Mouse (Mus musculus) left cerebral cortex, adult 18-20 months (tissue): ENCODE results near the gene Tfdp2. TPM values are rescaled to one million over a fixed set of nuclear protein-coding genes. Genes with fewer than 3 reads are reported as not detected.

Experiments
- DNase-seq, 2 experiments: peaks; one replicate each; pipeline ENCODE4 v3.0.0; 2021 to 2022; ENCODE audit warnings: low spot score in 2 of 2, mixed read lengths in 1 of 2
- total RNA-seq, 2 experiments: library from RNA; stranded (reverse); gene quantifications; 2 replicates each; pipeline ENCODE4 v1.2.3; 2021

Tfdp2 gene
- total RNA-seq, 2 experiments from 2014 or later, result 34.2 to 35.7 TPM

DNA sequence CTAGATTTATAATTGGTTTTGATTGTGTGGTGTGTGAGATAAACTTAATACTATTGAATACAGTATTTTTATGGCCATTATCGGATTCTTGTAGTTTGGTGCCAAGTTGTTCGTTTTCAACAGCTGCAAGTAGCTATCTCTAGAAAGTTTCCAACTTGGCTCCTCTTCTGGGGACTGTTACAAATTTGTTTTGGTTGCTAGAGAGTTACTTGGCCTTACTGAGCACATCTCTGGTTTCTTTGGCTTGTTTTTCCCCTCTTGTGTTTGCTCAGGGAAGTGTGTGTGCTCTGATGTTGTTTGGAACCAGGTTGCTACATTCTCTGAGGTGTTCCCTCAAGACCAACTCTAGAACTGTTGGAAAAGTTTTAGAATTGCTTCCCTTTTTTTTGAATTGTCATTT is 27.2 kb downstream of the Tfdp2 start:
- no peak for DNase-seq

DNA sequence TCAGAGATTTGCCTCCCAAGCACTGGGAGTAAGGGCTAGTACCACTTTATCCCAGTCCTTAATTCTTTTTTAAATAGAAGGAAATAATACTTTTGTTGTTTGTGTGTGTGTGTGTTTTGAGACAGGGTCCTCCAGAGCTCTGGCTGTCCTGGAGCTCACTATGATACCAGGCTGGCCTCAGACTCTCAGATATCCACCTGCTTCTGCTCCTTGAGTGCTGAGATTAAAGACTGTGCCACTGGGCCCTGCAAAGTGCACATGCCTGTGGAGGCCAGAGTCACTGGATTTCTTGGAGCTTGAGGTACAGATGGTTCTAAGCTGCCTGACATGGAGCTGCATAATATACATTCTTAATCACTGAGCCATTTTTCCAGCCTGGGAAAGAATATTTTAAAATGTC is 32.2 kb downstream of the Tfdp2 start:
- DNase-seq, result no peak

DNA sequence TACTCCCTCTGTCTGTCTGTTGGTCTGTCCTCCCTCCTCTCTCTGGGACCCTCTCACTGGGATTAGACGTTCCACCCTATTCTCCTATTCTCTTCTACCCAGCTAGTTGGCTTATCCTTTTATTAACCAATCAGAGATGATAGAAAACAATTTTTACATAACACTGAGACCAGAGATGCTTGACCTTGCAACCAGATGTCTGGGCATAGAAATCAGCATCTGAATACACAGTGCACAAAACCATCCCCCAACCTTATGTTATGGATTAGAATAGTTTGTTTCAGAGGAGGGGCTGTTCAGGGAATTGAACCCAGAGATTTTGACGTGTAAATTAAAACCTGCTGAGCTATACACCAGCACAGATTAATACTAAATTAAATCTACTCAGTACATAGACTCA is 34.2 kb downstream of the Tfdp2 start:
- no peak for DNase-seq

DNA sequence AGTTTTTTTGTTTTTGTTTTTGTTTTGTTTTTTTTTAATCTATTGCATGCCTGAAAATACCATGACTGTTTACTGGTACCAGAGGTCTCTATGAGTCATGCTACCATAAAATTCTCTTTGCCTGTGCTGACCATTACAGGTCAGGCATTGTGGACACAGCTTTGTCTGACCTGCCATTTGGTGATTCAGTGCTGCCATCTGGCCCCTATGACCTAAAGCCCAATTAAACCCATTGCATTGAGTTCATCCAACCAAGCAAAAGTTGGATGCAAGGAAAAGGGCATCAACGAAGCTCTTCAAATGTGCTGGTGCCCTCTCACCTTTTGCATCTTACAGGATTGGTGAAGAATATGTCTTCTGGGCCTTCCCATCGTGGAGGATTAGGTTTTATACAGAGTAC is 39.4 kb downstream of the Tfdp2 start:
- no peak for DNase-seq

DNA sequence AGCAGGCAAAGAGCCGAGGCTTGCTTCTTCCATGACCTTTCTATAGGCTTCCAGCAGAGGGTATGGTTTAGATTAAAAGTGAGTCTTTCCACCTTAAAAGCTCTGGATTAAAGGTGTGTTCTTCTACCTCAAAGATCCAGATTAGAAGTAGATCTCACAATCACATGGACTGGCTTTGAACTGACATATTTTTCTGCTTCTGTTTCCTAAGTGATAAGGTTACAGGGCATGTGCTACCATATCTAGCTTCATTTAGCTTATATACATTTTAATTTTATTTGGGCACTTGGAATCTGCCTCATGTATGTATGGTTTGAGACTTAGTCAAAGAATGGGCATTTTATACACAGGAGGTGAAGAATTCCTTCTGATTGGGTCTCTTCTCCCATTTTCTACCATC is 41.3 kb downstream of the Tfdp2 start:
- no peak for DNase-seq

DNA sequence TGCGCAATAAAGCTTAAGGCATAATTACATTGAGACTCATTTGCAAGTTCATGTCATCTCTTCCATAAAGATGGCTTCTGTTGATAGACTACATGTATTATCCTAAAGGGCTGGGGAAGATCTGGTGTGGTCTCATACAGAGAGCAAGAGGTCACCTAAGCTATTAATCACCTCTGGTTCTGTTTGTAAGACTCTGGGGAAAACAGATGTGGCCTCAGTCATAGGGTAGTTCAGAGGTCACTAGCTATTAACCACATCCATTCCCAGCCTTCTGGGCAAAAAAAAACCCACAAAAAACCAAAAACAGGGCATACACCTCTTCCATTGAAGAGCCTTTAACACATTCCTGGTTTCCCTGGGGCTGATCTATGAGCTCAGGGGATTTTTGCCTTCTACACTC is 42.2 kb downstream of the Tfdp2 start:
- no peak for DNase-seq

DNA sequence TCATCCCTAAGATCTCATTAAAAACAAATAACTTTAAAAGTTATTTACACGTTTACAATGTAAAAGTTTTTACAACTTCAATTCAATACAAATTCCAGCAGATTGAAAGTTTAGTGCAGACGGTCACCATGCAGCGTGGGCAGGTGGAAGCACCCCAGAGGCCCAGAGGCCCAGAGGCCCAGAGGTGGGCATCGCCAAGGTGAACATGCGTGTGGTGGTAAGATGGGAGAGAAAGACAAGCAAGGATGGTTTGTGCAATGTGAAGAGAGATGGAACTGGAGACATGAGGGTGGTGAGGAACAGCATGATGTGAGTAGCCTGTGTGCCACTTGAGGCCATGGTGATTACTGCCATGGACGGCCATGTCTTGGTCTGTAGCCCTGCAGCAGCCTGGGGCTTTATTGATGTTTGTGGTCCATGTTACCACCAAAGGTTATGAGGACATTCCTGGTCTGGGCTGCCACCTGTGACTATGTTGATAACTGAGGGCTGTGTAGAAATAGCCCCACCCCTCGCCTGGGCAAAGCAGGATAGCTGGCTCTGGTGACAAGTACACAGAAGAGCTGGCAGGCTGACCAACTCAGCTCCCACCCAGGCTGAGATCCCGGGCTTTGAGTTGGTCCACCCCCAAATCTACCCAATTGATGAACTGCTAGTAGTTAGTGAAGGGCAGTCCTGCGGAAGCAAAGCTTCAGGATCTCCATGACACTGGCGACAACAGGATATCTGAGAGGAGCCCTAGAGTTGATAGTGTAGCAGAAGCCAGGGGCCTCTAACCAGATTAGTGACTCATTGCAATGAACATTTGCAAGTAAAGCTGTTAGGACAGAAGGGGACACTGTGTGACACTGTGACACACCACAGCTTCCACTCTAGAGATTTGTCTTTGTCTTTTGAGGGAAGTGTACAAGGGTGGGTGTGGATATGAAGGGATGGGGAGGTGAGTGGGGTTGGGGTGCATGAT is 45.3 kb downstream of the Tfdp2 start:
- no peak for DNase-seq

DNA sequence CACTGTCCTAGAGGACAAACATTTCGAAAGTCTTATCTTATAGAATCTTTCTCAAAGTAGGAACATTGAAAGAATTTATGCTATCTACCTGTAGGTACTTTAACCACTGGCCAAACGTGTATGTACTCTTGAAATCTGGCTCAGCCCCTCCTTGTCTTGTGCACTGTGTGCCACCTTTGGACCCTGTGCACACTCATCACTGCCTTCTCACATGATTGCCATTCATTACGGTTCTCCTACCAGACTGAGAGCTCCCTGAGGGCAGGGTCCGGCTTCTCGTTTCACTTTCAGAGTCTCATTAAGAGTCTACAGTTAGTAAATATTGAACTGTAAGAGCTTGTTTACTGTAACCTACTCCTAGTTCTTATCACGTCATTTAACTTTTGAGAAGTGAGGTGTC is 47.8 kb downstream of the Tfdp2 start:
- no peak for DNase-seq

DNA sequence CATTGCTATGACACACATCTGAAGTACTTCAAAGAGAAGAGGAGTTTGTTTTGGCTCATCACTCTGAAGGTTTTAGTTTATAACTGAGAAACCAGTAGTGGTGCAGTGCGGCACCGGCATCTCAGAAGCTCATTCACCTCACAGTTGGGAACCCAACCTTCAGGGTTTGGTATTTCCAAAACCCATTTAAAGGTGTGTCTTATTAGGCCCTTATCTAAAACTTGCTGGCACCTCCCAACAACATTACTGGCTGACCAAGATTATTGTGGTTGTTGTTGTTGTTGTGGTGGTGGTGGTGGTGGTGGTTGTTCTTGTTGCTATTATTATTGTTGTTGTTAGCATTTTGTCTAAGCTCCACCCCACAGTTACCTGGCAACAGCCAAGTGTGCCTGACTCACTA is 58.7 kb downstream of the Tfdp2 start:
- no peak for DNase-seq

DNA sequence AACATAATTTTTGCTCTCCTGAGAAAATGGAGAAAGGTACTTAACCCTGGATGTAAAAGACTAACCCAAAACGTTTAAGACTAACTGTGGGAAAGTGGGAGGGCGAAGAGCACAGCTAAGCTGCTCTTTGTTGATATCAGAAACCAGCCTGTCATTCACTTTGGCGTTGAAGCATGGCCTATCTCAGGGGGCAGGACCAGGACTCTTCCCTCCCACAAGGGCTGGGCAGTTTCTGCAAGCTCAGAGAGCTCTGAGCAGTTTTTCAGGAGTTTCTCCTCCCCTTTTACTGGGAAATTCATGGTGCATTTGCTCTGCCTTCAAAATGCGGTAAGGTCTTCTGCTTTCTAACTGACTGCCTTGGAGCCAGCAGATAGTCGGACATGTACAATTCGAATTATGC is 62.4 kb downstream of the Tfdp2 start:
- no peak for DNase-seq

DNA sequence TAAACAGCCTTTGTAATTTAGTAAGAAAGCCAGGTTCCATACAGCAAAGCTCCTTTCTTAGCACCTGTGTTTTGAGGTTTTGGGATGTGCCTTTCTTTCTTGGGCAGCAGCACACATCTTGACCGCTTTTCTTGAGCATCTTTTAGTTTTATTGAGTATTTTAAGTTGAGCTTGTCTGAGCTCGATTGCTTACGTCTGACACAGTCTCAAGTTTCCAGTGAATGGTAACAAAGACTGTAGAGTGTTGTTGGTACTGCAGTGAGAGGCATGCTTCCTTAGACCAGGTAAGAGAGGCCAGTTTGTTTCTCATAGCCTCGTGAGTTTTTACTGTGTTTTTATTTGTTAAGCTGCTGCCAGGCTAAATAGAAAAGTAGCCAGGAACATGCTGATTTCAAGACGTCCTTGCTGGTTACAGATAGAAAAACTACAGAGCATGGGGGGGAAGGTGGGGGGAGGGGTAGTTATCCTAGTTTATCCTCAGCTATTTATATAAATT is 63.0 kb downstream of the Tfdp2 start:
- peak; percentile 18 to 19 for DNase-seq

DNA sequence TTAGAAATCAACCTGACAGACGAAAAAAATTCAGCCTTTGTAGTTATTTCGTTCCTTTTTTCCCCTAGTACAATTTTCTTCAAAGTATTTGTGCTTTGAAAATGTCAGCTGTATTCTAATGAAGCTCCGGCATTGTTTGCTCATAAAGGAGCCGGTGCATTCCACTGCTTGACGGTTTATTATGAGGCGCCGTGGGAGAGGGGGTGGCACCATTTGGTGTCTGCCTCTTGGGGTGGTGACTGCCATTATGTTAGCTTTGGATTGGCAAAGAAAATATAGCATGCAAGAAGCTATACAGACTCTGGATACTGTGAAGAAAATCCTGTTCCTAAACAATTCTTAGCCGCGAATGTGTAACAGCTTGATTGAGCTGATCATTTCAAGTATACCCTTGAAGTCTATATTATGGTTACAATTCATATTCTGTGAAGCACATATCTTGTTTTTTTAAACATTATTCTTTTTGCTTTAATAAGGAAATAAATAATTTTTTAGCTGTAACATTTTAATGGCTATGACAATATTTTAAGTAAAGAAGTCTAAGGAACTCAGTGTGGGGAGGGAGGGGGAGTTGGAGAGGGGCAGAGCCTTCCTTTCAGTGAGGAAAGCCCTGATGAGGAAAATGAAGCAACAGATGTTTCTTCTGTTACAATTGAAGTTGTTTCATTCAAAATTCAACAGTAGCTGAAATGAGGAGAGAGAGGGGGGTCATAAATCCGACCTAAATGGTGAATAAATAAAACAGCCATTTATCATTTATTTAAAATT is 63.9 kb downstream of the Tfdp2 start:
- peak; percentile 19 to 37 for DNase-seq

DNA sequence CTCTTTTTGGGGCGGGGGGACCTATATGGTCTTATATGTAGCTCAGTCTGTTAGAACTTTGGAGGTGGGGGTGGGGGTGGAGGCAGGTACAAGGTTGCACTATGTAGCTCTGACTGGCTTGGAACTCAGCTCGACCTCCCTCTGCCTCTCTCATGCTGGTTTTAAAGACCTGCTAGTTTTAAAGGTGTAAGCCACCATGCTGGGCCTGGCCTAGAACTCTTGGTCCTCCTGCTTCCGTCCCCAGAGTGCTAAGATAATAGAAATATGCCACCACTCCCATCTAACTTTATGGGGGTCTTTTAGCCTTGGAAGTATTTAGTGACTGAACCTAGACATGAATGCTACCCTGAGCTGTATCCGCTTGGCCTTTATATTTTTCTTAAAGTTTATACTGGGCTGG is 65.0 kb downstream of the Tfdp2 start:
- DNase-seq, result no peak

DNA sequence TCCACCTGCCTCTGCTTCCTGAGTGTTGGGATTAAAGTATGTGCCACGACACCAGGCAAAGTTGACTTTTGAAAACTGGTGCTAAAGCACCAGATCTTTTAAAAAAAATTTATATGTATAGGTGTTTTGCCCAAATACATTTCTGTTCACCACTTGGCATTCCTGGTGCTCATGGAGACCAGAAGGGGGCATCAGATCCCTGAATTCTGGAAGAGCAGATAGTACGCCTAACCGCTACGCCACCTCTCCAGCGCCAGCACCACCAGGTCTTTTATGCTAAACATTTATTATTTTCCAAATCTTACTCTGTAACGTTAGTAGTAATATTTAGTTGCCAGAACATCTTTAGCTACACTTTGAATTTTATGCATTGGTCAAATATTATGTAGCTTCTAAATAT is 65.9 kb downstream of the Tfdp2 start:
- DNase-seq, result no peak

DNA sequence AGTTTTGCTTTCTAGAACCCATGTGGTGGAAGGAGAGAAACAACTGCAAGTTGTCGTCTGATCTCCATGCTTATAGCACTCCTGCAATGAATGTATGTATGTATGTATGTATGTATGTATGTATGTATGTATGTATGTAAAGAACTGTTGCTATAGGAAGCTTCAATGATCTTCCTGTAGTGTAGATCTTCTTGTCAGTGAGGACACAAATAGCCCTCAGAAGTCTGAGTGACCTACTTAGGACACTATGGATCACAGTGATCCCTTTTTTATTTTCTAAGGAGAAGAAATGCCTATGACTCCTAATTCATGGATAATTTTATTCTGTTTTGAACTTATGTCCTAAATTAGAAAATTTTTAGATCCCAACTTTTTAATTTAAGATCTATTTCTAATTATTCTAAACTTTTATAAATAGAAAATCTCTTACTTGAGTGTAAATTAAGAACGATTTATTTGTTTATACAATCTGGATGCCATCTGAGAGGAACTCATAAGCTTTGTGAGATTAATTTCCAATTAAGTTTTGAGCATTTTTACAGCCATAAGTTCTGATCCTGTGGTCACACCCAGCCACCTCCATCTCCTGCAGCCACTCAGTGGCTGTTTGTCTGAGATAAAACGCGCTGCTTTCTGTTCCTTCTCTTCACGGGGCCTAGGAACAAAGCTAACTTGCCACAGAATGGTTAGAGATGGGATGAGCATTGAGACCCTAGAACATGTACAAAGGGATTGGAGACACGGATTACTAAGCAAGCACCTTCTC is 70.9 kb downstream of the Tfdp2 start:
- no peak for DNase-seq

DNA sequence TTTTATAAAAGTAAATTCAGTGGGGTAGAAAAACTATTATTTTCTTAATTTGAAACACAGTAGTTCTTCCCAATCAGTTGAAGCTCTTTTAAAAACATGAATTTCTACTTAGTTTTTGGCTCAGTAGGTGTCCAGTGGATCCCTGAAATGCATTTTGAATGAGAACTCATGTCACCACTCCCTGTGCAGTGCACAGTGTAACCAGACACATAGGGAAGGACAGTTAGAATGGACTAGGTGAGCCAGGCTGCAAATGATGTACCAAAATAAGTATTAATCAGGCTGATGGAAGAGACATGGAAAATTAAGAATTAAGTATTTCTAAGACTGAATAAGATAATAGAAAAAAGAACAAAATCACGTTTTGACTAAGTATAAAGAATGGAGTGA is 71.5 kb downstream of the Tfdp2 start:
- no peak for DNase-seq

DNA sequence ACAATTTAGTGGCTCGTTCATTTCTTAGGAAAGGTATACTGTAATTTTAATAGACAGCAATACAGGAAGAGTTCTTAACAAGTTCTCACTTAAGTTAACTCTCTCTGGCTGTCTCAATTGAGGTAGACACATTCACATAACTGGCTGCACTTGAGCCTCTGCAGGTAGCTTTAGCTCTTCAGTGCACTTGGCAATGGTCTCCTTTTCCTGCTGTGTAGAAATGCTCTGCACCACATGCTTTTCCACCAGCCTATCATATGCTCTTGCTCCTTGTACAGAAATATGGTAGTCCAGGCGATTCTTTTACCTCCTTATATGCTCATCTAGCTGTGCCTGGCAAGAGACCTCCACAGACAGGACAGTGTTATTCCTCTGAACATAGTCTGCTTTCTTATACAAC is 73.7 kb downstream of the Tfdp2 start:
- no peak for DNase-seq

DNA sequence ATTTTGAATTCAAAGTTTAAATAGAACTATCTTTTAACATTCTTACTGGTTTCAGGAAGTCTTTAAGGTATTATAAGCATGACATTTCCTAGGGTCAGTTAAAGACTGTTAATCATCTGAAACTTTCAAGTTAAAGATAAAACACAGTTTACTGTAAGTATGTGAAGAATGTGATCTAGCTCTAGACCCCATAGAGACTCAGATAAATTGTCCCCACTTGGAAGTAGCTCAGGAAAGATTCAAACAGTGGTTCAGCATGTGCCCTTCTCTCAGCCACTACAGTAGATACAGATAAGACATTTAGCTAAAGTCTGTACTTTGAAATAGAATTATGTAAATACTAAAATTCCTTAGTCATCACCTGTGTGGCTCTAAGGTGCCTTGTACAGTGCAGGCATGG is 79.5 kb downstream of the Tfdp2 start:
- DNase-seq, result no peak

DNA sequence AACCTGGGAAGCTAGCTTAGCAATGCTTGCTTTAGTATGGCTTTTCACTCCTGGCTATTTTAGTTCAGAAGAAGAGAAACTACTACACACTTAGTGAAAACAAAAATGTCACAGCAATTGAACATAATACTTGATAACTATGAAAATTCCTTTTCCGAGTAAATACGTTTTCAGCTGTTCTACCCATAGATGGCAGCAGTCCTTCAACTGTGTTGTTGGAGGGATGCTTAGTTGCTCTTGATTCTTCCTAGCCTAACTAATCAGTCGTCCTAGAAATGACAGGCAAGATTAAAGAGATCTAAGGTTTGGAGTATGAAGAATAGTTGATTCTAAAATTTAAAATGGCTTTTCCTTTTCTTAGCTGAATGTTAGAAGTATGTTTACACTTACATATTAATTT is 85.4 kb downstream of the Tfdp2 start:
- DNase-seq, result no peak

DNA sequence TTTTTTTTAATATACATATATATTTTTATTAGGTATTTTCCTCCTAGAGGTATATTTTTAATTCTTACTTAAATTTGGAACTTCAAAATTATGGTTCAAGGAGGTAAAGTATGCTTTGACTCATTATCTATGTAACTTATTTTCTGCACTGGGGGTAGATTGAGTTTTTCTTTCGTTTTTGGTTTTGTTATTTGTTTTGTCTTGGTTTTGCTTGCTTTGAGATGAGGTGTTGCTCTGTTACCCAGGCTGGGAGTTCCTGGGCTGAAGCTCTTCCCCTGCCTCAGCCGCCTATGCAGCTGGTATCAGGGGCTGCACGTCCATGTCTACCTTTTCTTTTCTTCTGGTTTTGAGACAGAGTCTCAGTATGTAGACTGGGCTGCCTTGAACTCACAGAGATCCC is 86.0 kb downstream of the Tfdp2 start:
- no peak for DNase-seq

DNA sequence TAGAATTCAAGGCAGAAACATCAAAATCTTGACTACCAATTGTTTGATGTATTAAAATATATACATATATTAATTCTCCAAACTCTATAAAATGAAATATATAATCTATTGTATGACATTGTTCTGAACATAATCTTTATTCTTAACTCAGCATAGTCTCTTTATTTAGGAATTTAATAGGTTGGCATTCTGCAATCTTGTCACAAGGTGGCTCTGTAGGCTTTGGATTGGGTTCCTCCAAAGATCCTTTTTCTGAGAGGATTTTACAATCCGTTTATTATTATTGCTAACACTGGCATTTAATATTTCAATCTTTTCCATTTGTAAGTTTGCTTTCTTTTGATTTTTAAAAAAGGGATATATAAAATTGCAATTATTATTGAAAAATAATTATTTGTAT is 88.8 kb downstream of the Tfdp2 start:
- no peak for DNase-seq

DNA sequence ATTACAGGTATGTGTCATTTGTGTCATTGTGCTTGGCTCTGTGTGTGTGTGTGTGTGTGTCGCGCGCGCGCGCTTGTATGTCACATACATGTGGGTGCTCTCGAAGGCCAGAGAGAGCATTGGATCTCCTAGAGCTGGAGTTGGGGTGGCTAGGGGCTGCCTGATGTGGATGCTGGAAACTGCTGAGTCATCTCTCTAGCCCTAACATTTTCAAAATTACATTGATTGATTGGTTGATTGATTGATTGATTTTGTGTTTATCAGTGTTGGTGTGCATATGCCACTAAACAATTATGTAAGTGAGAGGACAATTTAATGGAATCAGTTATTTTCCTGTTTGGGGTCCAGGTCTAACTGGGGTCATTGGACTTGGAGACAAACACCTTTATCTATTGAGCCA is 96.1 kb downstream of the Tfdp2 start:
- no peak for DNase-seq
